Mouse (Mus musculus): Measurements from ENCODE around the gene Rnf19b.

DNA sequence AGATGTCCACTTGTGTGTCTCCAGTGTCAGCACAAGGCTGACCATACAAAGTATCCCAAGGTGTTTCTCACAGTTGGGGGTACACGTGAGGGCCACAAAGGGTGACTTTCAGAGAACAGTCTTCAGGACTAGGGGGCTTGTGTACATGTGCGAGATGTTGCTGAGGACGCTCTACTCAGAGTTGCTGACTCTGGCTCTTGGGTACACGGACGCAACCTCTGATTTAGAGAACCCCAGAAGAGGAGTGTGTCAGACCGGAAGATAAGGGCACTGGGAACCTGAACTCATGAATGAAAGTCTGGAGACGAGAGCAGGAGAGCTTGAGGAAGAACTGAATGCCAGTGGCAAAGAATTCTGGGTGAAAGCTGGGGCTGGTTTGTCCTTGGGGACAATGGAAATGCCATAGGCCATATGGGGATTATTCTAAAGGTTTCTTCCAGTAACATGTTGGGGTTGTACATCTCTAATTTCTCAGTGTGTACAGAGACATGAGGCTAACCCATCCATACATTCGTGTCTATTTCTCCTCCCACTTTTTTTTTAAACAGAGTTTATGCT, 26.6 kb upstream of the Rnf19b start:
- TF ChIP-seq MAX (IDR thresholded peaks at IDR 0.05; ENCODE audit: low read length) (no peak), HCFC1 (IDR thresholded peaks at IDR 0.05; ENCODE audit: low read depth, low read length) (no peak), CTCF (conservative IDR thresholded peaks at IDR 0.05 in 1 of 2, IDR thresholded peaks at IDR 0.05 in 1 of 2; ENCODE audit: low read depth in 2 of 2, low read length in 2 of 2) (no peak), IRF4 (IDR thresholded peaks at IDR 0.05; ENCODE audit: low read depth, low read length) (no peak), TCF12 (IDR thresholded peaks at IDR 0.05; ENCODE audit: low read depth, low read length) (no peak), EP300 (IDR thresholded peaks at IDR 0.05; ENCODE audit: low read length) (no peak), POLR2A (IDR thresholded peaks at IDR 0.05; ENCODE audit: low read depth, low read length) (no peak)

Data from CH12.LX (cell line).